Mouse (Mus musculus) monocyte, adult 2 months (primary cell): ENCODE results near the gene Uaca.
"Not testable (repeated sequence)": the region's sequence is repeated elsewhere in the genome, so short reads cannot be mapped to it uniquely, and the experiment has no call there.

ENCODE experiments used
- DNase-seq, 2 experiments: peaks; one replicate each; pipeline ENCODE4 v3.0.0; 2022; ENCODE audit warnings: low spot score in 2 of 2, low read depth in 1 of 2

Gene Uaca

GRCm38 (mm10) chr9:60794841-60795351 is 554 bp downstream of the Uaca start:
- no peak for DNase-seq

- DNase-seq = no peak
Measured at GRCm38 (mm10) chr9:60796076-60796475, 1.7 kb downstream of the Uaca start.

- DNase-seq = no peak
Measured at GRCm38 (mm10) chr9:60797126-60797525, 2.8 kb downstream of the Uaca start.

GRCm38 (mm10) chr9:60799061-60799460 is 4.7 kb downstream of the Uaca start:
- DNase-seq = no peak

- DNase-seq = no peak
Measured at GRCm38 (mm10) chr9:60800663-60801382, 6.5 kb downstream of the Uaca start.

GRCm38 (mm10) chr9:60801746-60802145 is 7.4 kb downstream of the Uaca start:
- no peak for DNase-seq

- no peak for DNase-seq
Measured at GRCm38 (mm10) chr9:60802341-60802740, 8.0 kb downstream of the Uaca start.

GRCm38 (mm10) chr9:60806021-60806420 is 11.7 kb downstream of the Uaca start:
- no peak for DNase-seq

- no peak for DNase-seq
Measured at GRCm38 (mm10) chr9:60807996-60808395, 13.7 kb downstream of the Uaca start.

GRCm38 (mm10) chr9:60813139-60813880 is 19.0 kb downstream of the Uaca start:
- DNase-seq = no peak

GRCm38 (mm10) chr9:60815502-60815901 is 21.2 kb downstream of the Uaca start:
- DNase-seq = no peak

- no peak for DNase-seq
Measured at GRCm38 (mm10) chr9:60817585-60817984, 23.2 kb downstream of the Uaca start.

GRCm38 (mm10) chr9:60818582-60818981 is 24.2 kb downstream of the Uaca start:
- DNase-seq = not testable (repeated sequence)

GRCm38 (mm10) chr9:60819340-60819739 is 25.0 kb downstream of the Uaca start:
- no peak for DNase-seq

GRCm38 (mm10) chr9:60821501-60821900 is 27.2 kb downstream of the Uaca start:
- DNase-seq = no peak

- DNase-seq = no peak
Measured at GRCm38 (mm10) chr9:60822681-60823080, 28.3 kb downstream of the Uaca start.

GRCm38 (mm10) chr9:60825506-60825905 is 31.2 kb downstream of the Uaca start:
- DNase-seq = no peak

GRCm38 (mm10) chr9:60826759-60827158 is 32.4 kb downstream of the Uaca start:
- DNase-seq = no peak

- no peak for DNase-seq
Measured at GRCm38 (mm10) chr9:60828196-60828595, 33.9 kb downstream of the Uaca start.

- no peak for DNase-seq
Measured at GRCm38 (mm10) chr9:60829610-60830009, 35.3 kb downstream of the Uaca start.

GRCm38 (mm10) chr9:60830079-60830478 is 35.7 kb downstream of the Uaca start:
- no peak for DNase-seq

- no peak for DNase-seq
Measured at GRCm38 (mm10) chr9:60832233-60832632, 37.9 kb downstream of the Uaca start.
